In genomic region chr13:42954116-42954515, GRCm38 (mm10) we compare ENCODE assay signal across 34 mouse cellular contexts.
"Had no signal": no experiment of that assay in that cellular context is flagged by ENCODE, and none has a peak within 500 bp of the region (broad histone marks: within the 10 kb centered on the region; RNA-seq: fewer than 3 reads in every experiment).

No protein-coding gene starts in this region.

- H3K9ac ChIP-seq: heart, embryonic 13.5 days; heart, embryonic 15.5 days; hindbrain, embryonic 12.5 days; hindbrain, embryonic 13.5 days; hindbrain, embryonic 14.5 days; hindbrain, embryonic 15.5 days; intestine, embryonic 15.5 days; kidney, embryonic 15.5 days had no signal

- DNase-seq: heart, postnatal 10 days; heart, postnatal 14 days; heart, postnatal 36 days; heart, postnatal 4 days; kidney, adult 11 months; kidney, adult 18-20 months; kidney, adult 2 months; kidney, adult 8-10 months; kidney, adult 9 months; kidney, postnatal 10 days; kidney, postnatal 14 days; kidney, postnatal 25 days; kidney, postnatal 36 days; kidney, postnatal 4 days; layer of hippocampus, adult 9-11 months; layer of hippocampus, postnatal 36 days had no signal

- H3K36me3 ChIP-seq: heart, embryonic 10.5 days; heart, embryonic 13.5 days; heart, embryonic 15.5 days; hindbrain, embryonic 10.5 days; hindbrain, embryonic 12.5 days; hindbrain, embryonic 13.5 days; hindbrain, embryonic 15.5 days; intestine, embryonic 15.5 days; kidney, embryonic 15.5 days had no signal

- ATAC-seq: hindbrain, embryonic 16.5 days; hindbrain, postnatal 0 days; inflammation-experienced regulatory T-cells, adult 6 months; intestine, embryonic 15.5 days; intestine, embryonic 16.5 days; intestine, postnatal 0 days had no signal

- H3K27me3 ChIP-seq: heart, embryonic 13.5 days; heart, embryonic 15.5 days; hindbrain, embryonic 12.5 days; hindbrain, embryonic 13.5 days; hindbrain, embryonic 15.5 days; intestine, embryonic 15.5 days; kidney, embryonic 15.5 days had no signal

- H3K4me1 ChIP-seq: heart, embryonic 10.5 days; hindbrain, embryonic 10.5 days; hindbrain, embryonic 12.5 days; intestine, embryonic 15.5 days had no signal

- H3K4me3 ChIP-seq: heart, embryonic 10.5 days; heart, embryonic 13.5 days; heart, embryonic 15.5 days; hindbrain, embryonic 10.5 days; hindbrain, embryonic 12.5 days; hindbrain, embryonic 13.5 days; hindbrain, embryonic 15.5 days; intestine, embryonic 15.5 days; kidney, embryonic 15.5 days; layer of hippocampus, adult 2 months had no signal

- H3K9me3 ChIP-seq: heart, embryonic 10.5 days; heart, embryonic 15.5 days; hindbrain, embryonic 10.5 days; hindbrain, embryonic 12.5 days; hindbrain, embryonic 13.5 days; hindbrain, embryonic 15.5 days; intestine, embryonic 15.5 days; kidney, embryonic 15.5 days had no signal

- H3K4me2 ChIP-seq: heart, embryonic 11.5 days; heart, embryonic 13.5 days; heart, embryonic 15.5 days; hindbrain, embryonic 12.5 days; hindbrain, embryonic 13.5 days; hindbrain, embryonic 14.5 days; hindbrain, embryonic 15.5 days; intestine, embryonic 15.5 days; kidney, embryonic 15.5 days had no signal

- H3K27ac ChIP-seq: heart, embryonic 10.5 days; heart, embryonic 13.5 days; heart, embryonic 15.5 days; hindbrain, embryonic 10.5 days; hindbrain, embryonic 12.5 days; hindbrain, embryonic 13.5 days; hindbrain, embryonic 14.5 days; hindbrain, embryonic 15.5 days; hindbrain, postnatal 0 days; intestine, embryonic 15.5 days; kidney, embryonic 15.5 days; kidney, postnatal 0 days; layer of hippocampus, adult 2 months had no signal
